Mouse (Mus musculus): ENCODE data around the gene Ube2s.
A peak's percentile ranks its signal among the peaks of the same experiment; 100 is the strongest.
"Not testable (repeated sequence)": the region's sequence is repeated elsewhere in the genome, so short reads cannot be mapped to it uniquely, and the experiment has no call there.

The Ube2s gene

DNA sequence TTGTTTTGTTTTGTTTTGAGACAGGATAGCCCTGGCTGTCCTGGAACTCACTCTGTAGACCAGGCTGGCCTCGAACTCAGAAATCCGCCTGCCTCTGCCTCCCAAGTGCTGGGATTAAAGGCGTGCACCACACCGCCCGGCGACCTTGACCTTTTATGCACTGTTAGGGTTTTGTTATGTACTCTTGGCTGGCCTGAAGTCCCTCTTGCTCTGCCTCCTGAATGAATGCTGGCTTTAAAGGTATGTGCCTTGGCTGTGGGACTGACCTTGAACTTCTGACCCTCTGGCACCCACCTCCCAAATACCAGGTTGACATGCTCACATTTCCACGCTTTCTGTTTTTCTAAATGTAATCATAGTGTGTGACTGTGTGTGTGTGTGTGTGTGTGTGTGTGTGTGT lies 8.5 kb upstream of the Ube2s start:
- not testable (repeated sequence) for DNase-seq

DNA sequence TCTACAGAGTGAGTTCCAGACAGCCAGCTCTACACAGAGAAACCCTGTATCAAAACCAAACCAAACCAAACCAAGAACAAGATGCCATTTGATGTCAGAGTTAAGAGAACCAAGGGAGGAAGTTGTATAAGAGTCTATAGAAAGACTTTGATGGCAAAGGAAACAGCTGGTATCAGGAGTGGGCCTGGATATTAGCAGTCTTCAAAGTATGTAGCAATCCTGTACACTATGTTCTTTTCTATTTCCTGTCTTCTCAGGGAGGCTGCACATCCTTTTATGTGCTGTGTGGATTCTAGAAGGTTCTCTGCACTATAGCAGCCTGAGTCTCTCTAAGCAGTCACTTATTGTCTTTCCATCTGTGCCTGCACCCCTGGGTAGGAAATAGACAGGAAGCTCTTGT lies 4.2 kb upstream of the Ube2s start:
- DNase-seq: no peak

DNA sequence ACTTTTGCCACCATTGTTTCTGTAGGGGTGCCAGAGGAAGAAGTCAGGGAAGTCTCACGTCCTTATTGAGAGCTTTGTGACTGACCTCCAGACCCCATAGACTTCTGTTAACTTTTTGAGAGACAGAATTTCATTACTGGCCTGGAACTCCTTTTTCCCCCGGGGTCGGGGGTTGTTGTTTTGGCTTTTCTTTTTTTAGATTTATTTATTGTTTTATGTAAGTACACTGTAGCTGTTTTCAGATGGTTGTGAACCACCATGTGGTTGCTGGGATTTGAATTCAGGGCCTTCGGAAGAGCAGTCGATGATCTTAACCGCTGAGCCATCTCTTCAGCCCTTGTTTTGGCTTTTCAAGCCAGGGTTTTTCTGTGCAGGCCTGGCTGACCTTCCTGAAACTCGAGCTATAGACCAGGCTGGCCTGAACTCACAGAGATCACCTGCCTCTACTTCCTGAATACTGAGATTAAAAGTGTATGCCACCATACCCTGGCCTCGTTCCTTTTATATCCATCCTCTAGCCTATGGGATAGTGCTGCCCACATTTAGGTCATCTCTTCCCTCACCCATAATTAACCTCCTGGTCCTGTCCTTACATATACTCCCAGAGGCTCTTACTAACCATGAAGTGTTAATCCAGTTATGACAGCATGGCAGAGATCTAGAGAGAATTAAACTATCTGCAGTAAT lies 858 bp upstream of the Ube2s start:
- no peak for DNase-seq

DNA sequence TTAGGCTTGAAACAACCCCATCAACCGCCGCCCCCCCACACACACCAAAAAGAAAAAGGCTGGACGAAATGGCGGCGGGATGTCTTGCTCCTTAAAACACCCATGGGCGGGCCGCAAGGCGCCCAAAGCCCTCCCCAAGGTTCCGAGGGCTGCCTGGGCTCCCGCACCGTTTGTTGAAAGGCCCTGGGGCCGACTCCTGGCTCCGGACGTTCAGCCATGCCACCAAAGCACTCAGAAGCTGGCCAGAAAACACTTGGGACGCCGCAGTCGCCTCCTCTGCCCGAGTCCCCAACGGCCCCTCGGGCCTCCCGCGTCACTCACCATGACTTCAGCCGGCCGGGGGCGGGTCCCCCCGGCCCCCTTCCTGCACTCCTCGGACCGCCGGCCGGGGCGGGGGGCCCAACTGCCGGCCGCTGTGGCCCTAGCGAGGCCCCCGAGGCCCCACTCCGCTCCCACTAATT lies 518 bp downstream of the Ube2s start:
- peak in 1 of 2 experiments; percentile 57 for DNase-seq

DNA sequence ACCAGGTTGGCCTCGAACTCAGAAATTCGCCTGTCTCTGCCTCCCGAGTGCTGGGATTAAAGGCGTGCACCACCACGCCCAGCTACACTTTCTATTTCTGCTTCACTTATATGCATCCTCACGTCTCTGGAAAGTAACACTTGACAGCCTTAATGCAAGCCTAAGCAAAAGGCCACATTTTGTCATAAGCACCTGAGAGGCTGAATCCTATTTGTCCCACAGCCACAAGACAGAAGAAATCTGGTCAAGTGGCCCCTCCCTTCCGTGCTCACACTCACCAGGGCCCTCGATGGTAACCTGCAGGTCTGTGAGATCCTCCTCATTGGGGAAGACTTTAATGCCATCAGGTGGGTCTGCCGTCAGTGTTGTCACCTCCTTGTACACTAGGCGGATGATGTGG lies 1.3 kb downstream of the Ube2s start:
- DNase-seq: not testable (repeated sequence)

DNA sequence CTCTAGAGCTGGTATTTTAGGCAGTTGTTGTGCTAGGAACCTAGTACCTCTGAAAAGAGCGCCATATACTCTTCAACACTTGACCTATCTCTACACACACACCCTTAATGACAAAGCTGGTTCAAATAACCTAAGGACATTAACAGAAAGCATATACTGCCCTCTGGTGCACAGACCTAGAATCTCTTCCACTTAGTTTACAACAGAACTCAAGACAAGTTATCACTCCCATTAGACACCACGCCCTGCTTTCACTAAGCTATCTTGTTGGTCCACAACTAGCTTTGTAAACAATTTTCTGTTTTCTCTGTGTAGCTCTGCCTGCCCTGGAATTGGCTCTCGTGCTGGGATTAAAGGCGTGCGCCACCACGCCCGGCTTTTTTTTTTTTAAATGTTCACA lies 5.7 kb downstream of the Ube2s start:
- peak; percentile 62 to 71 for DNase-seq

DNA sequence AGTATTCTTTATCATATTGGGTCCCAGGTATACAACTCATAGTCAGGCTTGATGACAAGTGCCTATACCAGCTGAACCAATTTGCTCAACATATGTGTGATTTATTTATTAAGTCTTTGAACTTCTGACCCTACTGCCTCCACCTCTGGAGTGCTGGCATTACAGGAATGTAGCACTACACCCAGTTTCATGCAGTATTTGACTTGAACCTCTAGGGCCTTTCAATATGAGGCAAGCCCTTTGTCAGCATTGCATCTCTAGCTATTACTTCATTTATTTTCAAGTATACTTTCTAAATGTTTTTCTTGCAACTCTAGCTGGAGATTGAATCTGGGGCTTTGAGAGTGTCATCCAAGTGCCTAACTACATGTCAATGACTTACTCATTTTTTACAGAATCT lies 10.1 kb downstream of the Ube2s start:
- DNase-seq: no peak

DNA sequence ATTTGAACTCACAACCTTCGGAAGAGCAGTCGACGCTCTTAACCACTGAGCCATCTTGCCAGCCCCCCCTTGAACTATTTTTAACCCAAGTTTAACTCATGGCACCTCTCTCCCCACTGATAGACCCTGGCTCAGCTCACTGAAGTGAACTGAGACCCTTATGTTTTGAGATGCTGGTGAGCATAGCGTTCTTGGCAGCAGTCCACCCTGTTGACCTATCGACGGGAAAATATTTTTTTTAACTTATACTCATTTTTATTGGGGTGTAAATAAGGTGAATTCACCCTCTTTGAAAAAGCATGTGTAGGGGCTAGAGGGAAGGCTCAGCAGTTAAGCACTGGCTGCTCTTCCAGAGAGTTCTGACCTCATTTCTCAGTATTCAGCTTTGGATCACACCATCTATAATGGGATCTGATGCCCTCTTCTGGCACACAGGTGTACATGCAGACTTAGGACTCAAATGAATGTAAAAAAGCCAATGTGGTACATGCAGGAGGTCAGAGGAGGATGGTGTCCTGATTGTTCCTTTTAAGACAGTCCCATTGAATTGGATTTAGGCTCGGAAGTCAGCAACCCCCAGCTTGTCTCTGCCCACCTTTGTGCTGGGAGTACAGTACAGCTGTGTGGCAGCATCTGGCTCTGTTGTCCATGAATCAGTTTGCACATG lies 16.5 kb downstream of the Ube2s start:
- DNase-seq: peak; percentile 48 to 62

DNA sequence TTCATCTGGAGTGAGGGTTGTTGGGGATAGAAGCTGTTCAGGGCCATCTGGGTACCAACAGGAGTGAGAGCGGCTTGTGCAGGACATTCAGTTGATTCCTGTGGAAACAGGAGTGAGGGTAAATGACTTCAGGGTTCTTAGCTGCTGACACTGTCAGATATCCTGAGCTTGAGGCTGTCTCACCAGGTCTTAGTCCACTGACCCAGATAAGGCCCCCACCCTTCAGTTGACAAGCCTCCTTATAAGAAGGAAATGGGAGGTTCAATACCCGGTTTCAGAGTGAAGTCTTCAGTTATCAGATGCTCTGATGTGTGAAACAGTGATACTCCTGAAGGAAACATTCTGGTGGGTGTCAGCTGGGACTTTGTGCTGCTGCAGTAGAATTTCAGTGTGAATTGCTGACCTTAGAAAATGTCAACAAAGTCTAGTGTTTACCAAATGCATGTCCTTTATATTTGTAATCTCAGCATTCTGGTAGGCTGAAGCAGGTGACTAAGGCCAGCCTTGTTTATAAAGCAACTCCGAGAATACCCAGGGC lies 17.7 kb downstream of the Ube2s start:
- no peak for DNase-seq

DNA sequence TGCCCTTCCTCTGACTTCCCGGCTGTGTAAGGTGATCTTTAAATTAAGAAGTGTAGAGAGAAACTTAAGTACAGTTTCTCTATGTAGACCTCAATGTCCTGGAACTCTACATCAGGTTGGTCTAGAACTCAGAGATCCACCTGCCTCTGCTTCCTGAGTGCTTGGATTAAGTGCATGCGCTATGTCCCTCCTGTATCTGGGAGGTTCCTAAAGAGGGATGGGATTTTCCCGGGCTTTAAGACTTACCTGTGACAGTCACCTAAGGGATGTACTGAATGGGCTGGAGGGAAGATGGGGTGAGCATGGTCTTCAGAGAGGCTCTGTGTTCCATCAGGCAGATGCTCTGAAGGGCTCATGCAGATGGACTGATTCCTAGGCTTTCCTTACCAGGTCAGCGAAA lies 18.7 kb downstream of the Ube2s start:
- DNase-seq: no peak

DNA sequence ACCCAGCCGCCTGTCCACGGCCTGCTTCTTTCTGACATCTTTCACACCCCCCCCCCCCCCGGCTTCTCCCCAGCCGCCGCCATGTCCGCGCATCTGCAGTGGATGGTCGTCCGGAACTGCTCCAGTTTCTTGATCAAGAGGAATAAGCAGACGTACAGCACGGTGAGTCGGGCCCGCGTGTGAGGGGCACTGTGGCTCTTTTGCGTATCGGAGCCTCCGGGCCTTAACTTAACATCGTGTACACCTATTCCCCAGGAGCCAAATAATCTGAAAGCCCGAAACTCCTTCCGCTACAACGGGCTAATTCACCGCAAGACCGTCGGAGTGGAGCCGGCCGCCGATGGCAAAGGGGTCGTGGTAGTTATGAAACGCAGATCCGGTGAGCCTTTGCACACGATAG lies 19.1 kb downstream of the Ube2s start:
- not testable (repeated sequence) for DNase-seq

DNA sequence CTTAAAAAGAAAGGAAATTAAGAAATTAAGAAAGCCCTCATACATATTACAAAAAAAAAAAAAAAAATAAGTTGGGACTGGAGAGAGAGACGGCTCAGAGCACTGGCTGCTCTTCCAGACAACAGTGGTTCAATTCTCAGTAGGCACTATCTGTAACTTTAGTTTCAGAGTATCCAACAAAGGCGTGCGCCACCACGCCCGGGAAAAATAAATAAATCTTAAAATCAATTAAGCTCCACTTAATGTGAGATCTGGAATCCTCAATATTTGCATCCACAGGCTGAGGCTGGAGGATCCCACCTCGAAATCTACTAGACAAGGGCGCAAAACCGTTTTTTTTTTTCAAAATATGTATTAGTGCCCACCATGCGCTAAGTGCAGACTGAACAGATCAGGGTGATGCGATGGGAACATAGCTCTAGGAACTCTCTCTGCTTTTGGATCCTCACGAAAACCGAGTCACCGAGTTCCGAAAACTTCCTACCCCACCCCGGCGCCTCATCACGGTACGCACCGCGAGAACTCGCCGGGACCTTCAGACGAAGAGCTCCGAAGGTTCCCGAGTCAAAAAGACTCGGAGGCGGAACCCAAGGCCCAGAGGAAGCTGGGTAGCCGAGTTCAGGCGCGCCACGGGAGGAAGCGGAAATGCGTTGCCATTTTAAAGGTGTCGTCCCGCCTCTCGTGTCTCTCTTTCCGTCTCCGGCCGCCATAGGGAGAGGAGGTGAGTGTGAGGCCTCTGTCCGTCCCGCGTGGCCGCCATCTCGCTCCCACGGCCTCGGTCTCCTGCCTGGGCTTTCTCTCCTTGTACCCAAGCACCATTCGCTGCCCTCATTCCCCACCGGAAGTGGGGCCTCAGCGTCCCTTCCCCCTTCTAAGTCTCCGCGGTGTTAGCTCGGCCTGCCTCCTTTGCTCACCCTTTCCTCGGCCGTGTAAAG lies 19.8 kb downstream of the Ube2s start, which contains the start of gene Rpl28:
Rpl28 (plus strand) TSS at position 597 of the 935 bp plus-strand sequence.
- DNase-seq: peak; percentile 96 to 97

DNA sequence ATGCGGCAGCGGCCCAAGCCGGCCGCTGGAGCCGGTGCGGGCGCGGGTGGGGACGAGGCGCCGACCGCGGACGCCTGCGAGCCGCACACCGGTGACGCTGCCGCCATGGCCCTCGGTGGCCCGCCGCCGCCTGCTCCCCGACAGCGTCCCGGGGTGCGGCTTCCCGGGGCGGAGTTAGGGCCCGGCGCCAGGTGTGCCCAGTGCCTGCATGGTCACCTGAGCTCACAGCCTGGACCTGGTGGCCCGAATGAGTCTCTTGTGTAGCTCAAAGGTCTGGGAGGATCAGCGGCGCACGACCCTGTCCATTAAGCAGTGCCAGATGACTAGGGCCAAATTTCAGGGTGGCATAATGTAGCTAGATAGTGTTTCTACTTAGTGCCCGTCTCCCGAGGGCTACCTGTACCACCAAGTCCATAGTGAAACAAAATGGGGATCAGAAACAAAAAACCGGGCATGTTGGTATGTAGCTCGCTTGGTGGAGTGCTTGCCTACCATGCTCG lies 22.9 kb downstream of the Ube2s start, which contains the start of gene Tmem238:
Tmem238 (minus strand) TSS at position 221 of the 500 bp plus-strand sequence.
- peak; percentile 74 to 81 for DNase-seq

DNA sequence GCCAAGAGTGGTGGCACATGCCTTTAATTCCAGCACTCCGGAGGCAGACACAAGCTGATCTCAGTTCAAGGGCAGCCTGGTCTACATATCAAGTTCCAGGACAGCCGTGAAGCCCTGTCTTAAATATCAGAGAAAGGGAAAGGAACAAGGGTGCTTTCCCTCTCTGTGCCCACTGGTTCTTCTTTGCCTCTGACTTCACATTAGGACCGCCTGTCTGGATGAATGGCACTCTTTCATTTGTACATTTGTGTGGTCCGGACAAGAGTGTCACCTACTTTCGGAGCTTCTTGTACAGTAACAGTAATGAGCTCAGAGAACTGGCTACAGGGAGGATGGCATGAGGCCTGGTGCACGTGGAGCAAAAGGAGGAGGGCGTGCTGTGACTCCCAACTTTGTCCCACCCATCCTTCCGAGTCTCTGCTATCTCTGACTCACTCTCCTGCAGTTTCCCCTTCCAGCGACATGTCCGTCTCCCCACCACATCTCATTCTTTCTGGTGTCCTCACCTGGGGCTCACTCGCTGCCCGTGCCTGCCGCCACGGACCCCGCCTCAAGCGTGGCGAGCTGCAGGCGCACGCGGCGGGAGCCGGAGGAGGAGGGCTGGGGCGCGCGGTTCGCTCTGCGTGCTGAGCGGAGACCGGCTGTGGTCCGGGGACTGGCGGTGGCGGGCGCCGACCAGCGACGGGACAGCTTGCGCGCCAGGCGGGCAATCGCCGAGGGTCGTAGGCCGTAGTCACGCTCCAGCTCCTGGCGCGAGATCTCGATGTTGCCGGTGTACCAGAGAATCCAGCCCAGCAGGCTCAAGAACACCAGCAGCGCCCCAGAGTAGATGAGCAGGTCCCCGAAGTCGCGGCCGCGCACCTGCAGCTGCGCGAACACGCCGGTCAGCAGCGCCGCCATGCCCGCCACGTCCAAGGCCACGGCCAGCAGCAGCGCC lies 23.6 kb downstream of the Ube2s start:
- peak; percentile 79 to 81 for DNase-seq

DNA sequence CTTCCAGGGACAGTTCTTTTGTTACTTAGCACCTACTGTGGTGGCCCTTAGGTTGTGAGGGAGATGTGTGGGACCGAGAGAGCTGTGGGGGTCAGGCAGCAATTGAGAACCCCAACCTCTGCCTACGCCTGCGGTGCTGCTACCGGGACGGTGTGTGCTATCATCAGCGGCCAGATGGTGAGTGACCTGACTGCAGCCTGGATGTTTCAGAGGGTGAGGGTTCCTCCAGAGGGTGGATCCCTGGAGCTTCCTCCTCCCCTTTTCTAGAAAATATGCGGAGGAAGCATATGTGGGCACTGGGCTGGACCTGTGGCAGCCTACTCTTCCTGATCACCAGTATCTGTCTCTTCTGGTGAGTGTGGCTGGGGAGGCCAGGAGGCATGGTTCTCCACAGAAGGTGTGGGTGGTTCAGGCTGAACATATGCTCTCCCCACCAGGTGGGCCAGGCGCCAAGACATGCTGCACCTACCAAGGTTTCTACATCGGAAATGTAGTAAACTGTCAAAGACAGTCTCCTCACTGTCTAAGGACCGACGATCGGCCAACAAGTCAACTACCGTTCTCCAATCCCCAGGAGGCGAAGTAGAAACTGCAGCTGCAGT lies 28.6 kb downstream of the Ube2s start:
- peak; percentile 44 to 46 for DNase-seq

DNA sequence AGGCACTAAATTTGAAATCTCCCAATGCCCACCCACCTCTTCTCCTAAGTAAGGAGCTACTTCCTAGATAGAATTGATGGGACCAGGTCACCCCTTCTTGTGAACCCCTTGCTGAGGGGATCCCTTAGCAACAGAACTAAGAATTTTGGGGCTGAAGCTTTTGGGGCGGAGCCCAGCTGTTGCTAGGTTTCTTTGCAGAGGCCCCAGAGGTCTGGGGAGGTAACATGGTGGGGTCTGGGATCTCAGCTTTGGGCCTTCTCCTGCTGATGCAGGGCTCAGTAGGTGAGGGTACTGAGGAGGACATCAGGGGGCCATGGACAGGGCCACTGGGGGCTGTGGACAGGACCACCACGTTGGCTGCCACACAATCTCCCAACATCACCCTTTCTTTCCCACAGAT lies 29.6 kb downstream of the Ube2s start, which contains the start of the genes Il11 and Tmem190:
Il11 (minus strand) TSS at position 101 of the 400 bp plus-strand sequence.
Tmem190 (plus strand) TSS at position 179 of the 400 bp plus-strand sequence.
- DNase-seq: no peak

DNA sequence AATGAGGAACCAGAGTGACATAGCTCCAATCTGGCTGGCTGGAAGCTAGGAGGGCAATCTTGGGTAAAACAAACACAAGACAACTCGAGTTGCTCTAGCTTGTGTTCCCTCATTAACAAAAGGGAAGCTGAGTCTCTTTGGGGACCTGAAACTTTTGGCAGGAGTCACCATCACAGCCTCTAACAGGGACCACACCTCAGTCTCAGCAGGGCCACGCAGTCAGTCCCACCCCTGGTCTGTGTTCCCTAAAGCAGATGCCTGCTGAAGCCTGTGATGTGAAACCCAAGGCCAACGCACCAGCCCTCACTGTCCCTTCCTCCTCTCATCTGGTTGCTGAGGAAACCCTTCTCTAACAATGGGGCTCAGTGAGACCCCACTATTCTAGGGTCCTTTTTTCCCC lies 30.3 kb downstream of the Ube2s start:
- no peak for DNase-seq

DNA sequence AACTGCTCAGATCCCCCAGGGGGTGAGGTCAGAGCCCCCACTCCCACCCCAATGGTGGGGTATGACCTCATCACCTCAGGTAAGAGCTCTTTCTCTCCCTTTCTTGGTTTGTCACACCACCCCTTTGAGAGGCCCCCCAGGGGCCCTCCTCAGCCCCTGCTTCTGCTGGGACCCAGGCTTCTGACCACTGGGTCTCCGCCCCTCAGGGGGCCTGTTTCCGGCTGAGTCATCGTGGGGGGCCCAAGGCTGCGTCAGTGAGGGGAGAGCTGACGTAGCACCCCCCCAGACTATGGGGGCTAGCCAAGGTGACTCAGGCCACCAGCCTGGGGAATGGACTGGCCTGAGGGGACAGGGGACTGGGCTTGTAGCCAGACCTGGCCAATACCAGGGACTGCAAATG lies 32.5 kb downstream of the Ube2s start:
- no peak for DNase-seq

DNA sequence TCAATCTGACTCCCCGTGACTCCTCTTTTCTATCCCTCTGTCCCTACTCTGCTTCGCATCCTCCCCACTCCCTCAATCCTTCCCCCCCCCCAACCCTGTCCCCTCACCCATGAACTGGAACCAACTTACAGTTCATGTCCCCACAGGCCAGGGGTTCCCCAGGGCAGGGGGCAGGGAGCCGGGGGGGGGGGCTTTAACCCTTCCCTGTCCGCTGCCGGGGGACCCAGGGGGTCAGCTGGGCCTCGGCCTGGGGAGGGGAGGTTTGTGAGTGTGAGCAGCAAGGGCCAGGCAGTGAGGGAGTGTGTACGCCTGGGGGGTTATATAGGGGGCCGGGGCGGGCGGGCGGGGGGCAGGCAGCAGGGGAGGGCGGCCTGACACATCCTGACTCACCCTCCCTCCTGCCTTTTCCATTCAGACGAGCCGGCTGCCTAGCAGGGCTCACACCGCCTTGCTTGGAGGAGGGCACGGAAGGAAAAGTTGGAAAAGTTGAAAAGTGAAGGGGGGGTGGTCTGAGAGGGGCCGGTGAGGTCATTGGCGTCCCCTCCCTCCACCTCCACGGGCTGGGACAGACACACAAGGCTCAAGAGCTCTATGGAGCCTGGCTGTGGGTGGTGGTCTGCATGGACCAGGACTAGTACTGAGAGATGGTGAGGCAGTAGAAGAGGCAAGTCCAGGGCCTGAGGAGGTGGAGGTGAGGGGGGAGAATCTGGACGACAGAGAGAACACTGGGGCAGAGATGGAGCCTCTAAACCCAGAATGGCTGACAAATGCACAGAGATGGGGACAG lies 34.3 kb downstream of the Ube2s start:
- no peak for DNase-seq
